Mouse (Mus musculus) CH12.LX (cell line): ENCODE results near the gene Tdrd9. TPM values are rescaled to one million over a fixed set of nuclear protein-coding genes. Genes with fewer than 3 reads are reported as not detected.

ENCODE experiments used
- DNase-seq: peaks from one replicate; pipeline ENCODE4 v3.0.0-alpha.2; 2013; ENCODE audit errors: extremely low read depth
- H3K27ac ChIP-seq: 2 replicates; pipeline ENCODE4 v1.5.1; 2012; ENCODE audit warnings: low read depth, mild to moderate bottlenecking, control low read depth, moderate library complexity; ENCODE audit not compliant: insufficient read depth
- H3K27me3 ChIP-seq: replicated peaks from 2 replicates; pipeline ENCODE3; 2012; ENCODE audit warnings: inconsistent platforms
- H3K36me3 ChIP-seq, 2 experiments: replicated peaks in 1 of 2; 2 replicates each; pipeline versions ENCODE3 to v1.6.1; 2012; ENCODE audit warnings: inconsistent platforms in 1 of 2, low read length in 1 of 2, mild to moderate bottlenecking in 1 of 2, mixed read lengths in 1 of 2, moderate library complexity in 1 of 2; ENCODE audit not compliant: control insufficient read depth in 1 of 2, insufficient read depth in 1 of 2
- H3K4me1 ChIP-seq, 2 experiments: 2 replicates each; pipeline ENCODE4 v1.6.1; 2012; ENCODE audit warnings: inconsistent platforms in 1 of 2, moderate library complexity in 1 of 2; ENCODE audit not compliant: insufficient read depth in 2 of 2, control insufficient read depth in 1 of 2
- H3K4me2 ChIP-seq: 2 replicates; pipeline ENCODE4 v1.6.1; 2012; ENCODE audit warnings: low read depth, mild to moderate bottlenecking, control low read depth; ENCODE audit not compliant: poor library complexity, insufficient read depth, severe bottlenecking
- H3K4me3 ChIP-seq, 3 experiments: fragments of 150-350 bp in 1 of 3; sonication (generic) in 1 of 3; replicated peaks in 1 of 3; 2 replicates each; pipeline versions ENCODE3 to v1.5.1; 2011 to 2012; ENCODE audit warnings: low read depth in 2 of 3, low read length in 2 of 3, mild to moderate bottlenecking in 2 of 3, moderate library complexity in 2 of 3, control low read depth in 1 of 3, improper control_type of control experiment in 1 of 3, inconsistent platforms in 1 of 3, mixed read lengths in 1 of 3; ENCODE audit not compliant: poor library complexity in 1 of 3
- H3K79me2 ChIP-seq: replicated peaks from 2 replicates; pipeline ENCODE4 v1.6.1; 2012; ENCODE audit warnings: mild to moderate bottlenecking, moderate library complexity; ENCODE audit not compliant: control insufficient read depth, poor library complexity, insufficient read depth, severe bottlenecking; ENCODE audit errors: extremely low read depth
- H3K9ac ChIP-seq: 2 replicates; pipeline ENCODE4 v1.6.1; 2012; ENCODE audit warnings: low read depth, mild to moderate bottlenecking, control low read depth, moderate library complexity; ENCODE audit not compliant: insufficient read depth
- H3K9me3 ChIP-seq: replicated peaks from 2 replicates; pipeline ENCODE3; 2012; ENCODE audit warnings: low read length, inconsistent platforms, mixed read lengths
- CHD2 ChIP-seq: IDR thresholded peaks from 2 replicates; pipeline ENCODE4 v1.6.1; 2011; ENCODE audit warnings: low read length, improper control_type of control experiment
- CTCF ChIP-seq, 2 experiments: IDR thresholded peaks in 1 of 2; conservative IDR thresholded peaks in 1 of 2; 2 replicates each; pipeline ENCODE4 v1.5.1; 2011 to 2012; ENCODE audit warnings: low read depth in 2 of 2, low read length in 2 of 2, improper control_type of control experiment in 1 of 2, inconsistent platforms in 1 of 2, mild to moderate bottlenecking in 1 of 2, moderate library complexity in 1 of 2
- E2F4 ChIP-seq: IDR thresholded peaks from 2 replicates; pipeline ENCODE4 v1.6.1; 2011; ENCODE audit warnings: low read depth, low read length, improper control_type of control experiment; ENCODE audit not compliant: insufficient replicate concordance
- ELF1 ChIP-seq: IDR thresholded peaks from 2 replicates; pipeline ENCODE4 v1.6.1; 2014; ENCODE audit warnings: low read depth, mild to moderate bottlenecking, inconsistent platforms, low read length, improper control_type of control experiment
- EP300 ChIP-seq: IDR thresholded peaks from 2 replicates; pipeline ENCODE4 v1.6.1; 2011; ENCODE audit warnings: low read length, improper control_type of control experiment
- ETS1 ChIP-seq: conservative IDR thresholded peaks from 2 replicates; pipeline ENCODE4 v1.6.1; 2012; ENCODE audit warnings: low read depth, mild to moderate bottlenecking, inconsistent platforms, low read length, improper control_type of control experiment, moderate library complexity
- HCFC1 ChIP-seq: IDR thresholded peaks from 2 replicates; pipeline ENCODE4 v1.6.1; 2012; ENCODE audit warnings: low read depth, mild to moderate bottlenecking, inconsistent platforms, low read length, improper control_type of control experiment
- IRF4 ChIP-seq: IDR thresholded peaks from 2 replicates; pipeline ENCODE4 v1.6.1; 2014; ENCODE audit warnings: low read depth, mild to moderate bottlenecking, inconsistent platforms, low read length, improper control_type of control experiment
- JUN ChIP-seq: IDR thresholded peaks from 2 replicates; pipeline ENCODE4 v1.6.1; 2011; ENCODE audit warnings: low read depth, mild to moderate bottlenecking, low read length, improper control_type of control experiment, moderate library complexity; ENCODE audit not compliant: insufficient read depth
- JUND ChIP-seq: conservative IDR thresholded peaks from 2 replicates; pipeline ENCODE4 v1.6.1; 2011; ENCODE audit warnings: low read depth, low read length, improper control_type of control experiment
- KAT2A ChIP-seq: IDR thresholded peaks from 2 replicates; pipeline ENCODE4 v1.6.1; 2012; ENCODE audit warnings: low read length, improper control_type of control experiment, inconsistent platforms; ENCODE audit not compliant: insufficient replicate concordance
- MAX ChIP-seq: IDR thresholded peaks from 2 replicates; pipeline ENCODE4 v1.6.1; 2011; ENCODE audit warnings: low read length, improper control_type of control experiment
- MAZ ChIP-seq: IDR thresholded peaks from 2 replicates; pipeline ENCODE4 v1.6.1; 2012; ENCODE audit warnings: low read depth, mild to moderate bottlenecking, inconsistent platforms, low read length, improper control_type of control experiment, moderate library complexity
- MEF2A ChIP-seq: IDR thresholded peaks from 2 replicates; pipeline ENCODE4 v1.6.1; 2014; ENCODE audit warnings: low read depth, mild to moderate bottlenecking, inconsistent platforms, low read length, improper control_type of control experiment, borderline replicate concordance
- MXI1 ChIP-seq: IDR thresholded peaks from 2 replicates; pipeline ENCODE4 v1.6.1; 2011; ENCODE audit warnings: mild to moderate bottlenecking, low read depth, low read length, improper control_type of control experiment
- MYC ChIP-seq: IDR thresholded peaks from 2 replicates; pipeline ENCODE4 v1.6.1; 2011; ENCODE audit warnings: low read depth, mild to moderate bottlenecking, improper control_type of control experiment, low read length
- NELFE ChIP-seq: IDR thresholded peaks from 2 replicates; pipeline ENCODE4 v1.6.1; 2011; ENCODE audit warnings: low read depth, low read length, improper control_type of control experiment
- POLR2AphosphoS2 ChIP-seq: IDR thresholded peaks from 2 replicates; pipeline ENCODE4 v1.6.1; 2011; ENCODE audit warnings: low read depth, low read length, improper control_type of control experiment
- RAD21 ChIP-seq: IDR thresholded peaks from 2 replicates; pipeline ENCODE4 v1.6.1; 2011; ENCODE audit warnings: low read depth, mild to moderate bottlenecking, low read length, improper control_type of control experiment, moderate library complexity
- RCOR1 ChIP-seq: conservative IDR thresholded peaks from 2 replicates; pipeline ENCODE4 v1.6.1; 2012; ENCODE audit warnings: low read depth, mild to moderate bottlenecking, inconsistent platforms, low read length, improper control_type of control experiment
- SIN3A ChIP-seq: IDR thresholded peaks from 2 replicates; pipeline ENCODE4 v1.6.1; 2012; ENCODE audit warnings: low read length, improper control_type of control experiment, inconsistent platforms
- TCF12 ChIP-seq: IDR thresholded peaks from 2 replicates; pipeline ENCODE4 v1.6.1; 2014; ENCODE audit warnings: low read depth, mild to moderate bottlenecking, inconsistent platforms, low read length, improper control_type of control experiment
- ZMIZ1 ChIP-seq: IDR thresholded peaks from 2 replicates; pipeline ENCODE4 v1.6.1; 2012; ENCODE audit warnings: low read depth, mild to moderate bottlenecking, inconsistent platforms, low read length, improper control_type of control experiment
- ZNF384 ChIP-seq: IDR thresholded peaks from 2 replicates; pipeline ENCODE4 v1.6.1; 2012; ENCODE audit warnings: low read depth, low read length, improper control_type of control experiment, inconsistent platforms
- dilution Hi-C: fragments of 300-500 bp; cut with MboI; formaldehyde crosslinking; loops from 2 replicates; pipeline ENCODE4 v1.14.3; 2020; ENCODE audit warnings: low sequenced_read_pairs; ENCODE audit not compliant: extremely low pct_unique_long_range_greater_than_20kb, extremely low pct_ligation_motif_present
- in situ Hi-C: fragments of 300-500 bp; cut with MboI; formaldehyde crosslinking; loops from 3 replicates; pipeline ENCODE4 v1.14.3; 2019; ENCODE audit warnings: low sequenced_read_pairs, low pct_ligation_motif_present, low pct_unique_long_range_greater_than_20kb, mixed read lengths
- polyA plus RNA-seq: library from polyadenylated mRNA; unstranded; fragments of >175 nt; gene quantifications from 2 replicates; pipeline ENCODE4 v1.2.1, GENCODE M21; 2012; ENCODE audit warnings: low read depth; ENCODE audit not compliant: insufficient read length
- total RNA-seq, 2 experiments: library from RNA; depleted of rRNA; stranded (reverse); fragments of 300-350 nt in 1 of 2; fragments of >200 nt in 1 of 2; gene quantifications; 2 replicates each; pipeline ENCODE4 v1.2.3; 2012 to 2014

The Tdrd9 gene
- total and polyA plus RNA-seq, 3 experiments: not detected

DNA sequence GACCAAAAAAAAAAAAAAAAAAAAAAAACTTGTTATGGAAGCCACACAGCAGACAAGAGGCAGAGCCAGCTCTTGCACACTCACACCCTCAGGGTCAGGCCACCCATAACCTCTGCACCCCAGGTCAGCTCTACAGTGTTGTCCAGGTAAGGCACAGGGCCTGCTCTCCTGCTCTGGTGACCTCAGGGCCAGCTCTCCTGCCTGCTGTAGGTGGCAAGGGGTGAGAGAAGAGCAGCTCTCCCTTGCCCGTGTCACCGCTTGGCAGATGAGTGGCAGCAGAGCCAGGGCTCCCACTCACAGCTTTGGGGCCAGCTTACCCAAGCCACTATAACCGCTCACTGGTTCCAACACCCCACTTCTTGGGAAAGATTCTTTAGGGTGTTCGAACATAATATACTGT, 109.6 kb downstream of the Tdrd9 start:
- Histone ChIP-seq H3K27ac (no peak overlapping the region), H3K27me3 (peaks cover 79% of the 10 kb centered on the region), H3K79me2 (no peaks in the 10 kb centered on the region), H3K9ac (no peak overlapping the region), H3K9me3 (peaks cover 8% of the 10 kb centered on the region), H3K4me3 (no peak overlapping the region), H3K4me2 (no peak overlapping the region), H3K4me1 (no peaks in the 10 kb centered on the region), H3K36me3 (no peaks in the 10 kb centered on the region)
- TF ChIP-seq ZNF384 (no peak), MAX (no peak), ETS1 (no peak), ELF1 (no peak)
- in situ Hi-C loops (no loop called here), dilution Hi-C loops (no loop called here)
- no peak for DNase-seq

DNA sequence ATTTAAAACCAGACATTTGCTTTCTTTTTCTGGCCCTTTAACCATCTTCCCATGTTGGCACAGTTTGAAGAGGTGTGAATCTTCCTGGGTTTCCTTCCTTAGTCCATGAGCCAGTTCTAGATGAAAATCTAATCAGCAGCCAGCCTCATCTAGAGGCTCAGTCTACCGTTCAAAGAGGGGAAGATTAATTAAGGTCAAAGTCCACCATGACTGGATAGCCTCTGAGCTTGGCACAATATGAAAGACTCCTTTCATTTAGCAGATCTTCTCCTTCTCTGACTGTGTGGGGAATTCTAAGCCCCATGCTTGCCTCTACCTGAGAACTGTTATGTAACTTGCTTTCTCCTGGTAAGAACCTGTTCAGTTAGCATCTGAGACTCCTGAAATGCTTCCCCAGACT, 110.9 kb downstream of the Tdrd9 start:
- no peak overlapping the region for H3K9ac ChIP-seq
- dilution Hi-C loops (no loop called here), in situ Hi-C loops (no loop called here)
- no peak overlapping the region for H3K4me2 ChIP-seq
- TF ChIP-seq JUN: no peak
- TF ChIP-seq MAZ: no peak
- no peak for TF ChIP-seq ZMIZ1
- no peak for TF ChIP-seq RAD21
- H3K27ac ChIP-seq: no peak overlapping the region
- H3K4me3 ChIP-seq: no peak overlapping the region
- H3K79me2 ChIP-seq: no peaks in the 10 kb centered on the region
- H3K27me3 ChIP-seq: peaks cover 84% of the 10 kb centered on the region
- no peaks in the 10 kb centered on the region for H3K36me3 ChIP-seq
- H3K9me3 ChIP-seq: peaks cover 8% of the 10 kb centered on the region
- H3K4me1 ChIP-seq: no peaks in the 10 kb centered on the region
- DNase-seq: no peak

- in situ Hi-C loops: no loop called here
- Histone ChIP-seq H3K4me2 (no peak overlapping the region), H3K9me3 (peaks cover 8% of the 10 kb centered on the region), H3K36me3 (no peaks in the 10 kb centered on the region), H3K4me3 (no peak overlapping the region), H3K9ac (no peak overlapping the region), H3K4me1 (no peaks in the 10 kb centered on the region), H3K27ac (no peak overlapping the region), H3K27me3 (peaks cover 83% of the 10 kb centered on the region), H3K79me2 (no peaks in the 10 kb centered on the region)
- dilution Hi-C loops: no loop called here
- no peak for DNase-seq
- no peak for TF ChIP-seq TCF12
- no peak for TF ChIP-seq ETS1
- no peak for TF ChIP-seq IRF4
- no peak for TF ChIP-seq EP300
- no peak for TF ChIP-seq RCOR1
- no peak for TF ChIP-seq MAZ
- TF ChIP-seq KAT2A: no peak
- no peak for TF ChIP-seq MAX
- no peak for TF ChIP-seq NELFE
- TF ChIP-seq ZNF384: no peak
- no peak for TF ChIP-seq HCFC1
- TF ChIP-seq CHD2: no peak
- no peak for TF ChIP-seq SIN3A
- no peak for TF ChIP-seq CTCF (conservative IDR thresholded peaks at IDR 0.05 in 1 of 2, IDR thresholded peaks at IDR 0.05 in 1 of 2; ENCODE audit: low read depth in 2 of 2, low read length in 2 of 2)
- TF ChIP-seq MYC: no peak
- no peak for TF ChIP-seq JUND
- no peak for TF ChIP-seq POLR2AphosphoS2
- no peak for TF ChIP-seq E2F4
- TF ChIP-seq MEF2A: no peak
- TF ChIP-seq MXI1: no peak
Observed at GRCm38 (mm10) chr12:112086250-112086649, 114.9 kb downstream of the Tdrd9 start.
